Mouse (Mus musculus) colon, adult 2 months (tissue): ENCODE results near the gene Cers1. TPM values are rescaled to one million over a fixed set of nuclear protein-coding genes. Genes with fewer than 3 reads are reported as not detected.

ENCODE experiments used
- polyA plus RNA-seq: library from polyadenylated mRNA; depleted of rRNA; stranded (reverse); fragments of >200 nt; gene quantifications from 2 replicates; pipeline ENCODE4 v1.2.3, GENCODE M21; 2012; rRNA removed

Cers1 gene
- polyA plus RNA-seq: 1.2 and 1.3 TPM in 2 replicates

GRCm38 (mm10) chr8:70315624-70316510 lies at the start of gene Cers1:
TSS of gene Cers1 (plus strand) at chr8:70315775.

GRCm38 (mm10) chr8:70282603-70283135 lies 32.9 kb upstream of the Cers1 start, which contains the start of gene Homer3:
TSS of gene Homer3 (plus strand) at chr8:70282827.

GRCm38 (mm10) chr8:70302358-70302890 lies 13.2 kb upstream of the Cers1 start, which contains the start of the genes Ddx49 and Cope:
TSS of gene Ddx49 (minus strand) at chr8:70302489.
TSS of gene Cope (plus strand) at chr8:70302518.

GRCm38 (mm10) chr8:70329124-70329834 lies 13.7 kb downstream of the Cers1 start, which contains the start of gene Gdf1:
TSS of gene Gdf1 (plus strand) at chr8:70329817.

GRCm38 (mm10) chr8:70353194-70353817 lies 37.7 kb downstream of the Cers1 start, which contains the start of gene Upf1:
TSS of gene Upf1 (minus strand) at chr8:70353278.

GRCm38 (mm10) chr8:70373397-70374317 lies 58.1 kb downstream of the Cers1 start, which contains the start of gene Comp:
TSS of gene Comp (plus strand) at chr8:70373558.

Other genes starting within 250 kb of the Cers1 start
- 39.3 and 82.7 TPM in 2 replicates for gene Tm6sf2, start 242.9 kb upstream of the Cers1 start, polyA plus RNA-seq
- 0.93 and 2.4 TPM in 2 replicates for gene Hapln4, start 232.3 kb upstream of the Cers1 start, polyA plus RNA-seq
- 0.09 and 0.15 TPM in 2 replicates for gene Ncan, start 194.9 kb upstream of the Cers1 start, polyA plus RNA-seq
- gene Nr2c2ap, start 184.4 kb upstream of the Cers1 start, polyA plus RNA-seq: 11.2 and 15.2 TPM in 2 replicates
- 39.1 and 40.5 TPM in 2 replicates for gene Rfxank, start 176.6 kb upstream of the Cers1 start, polyA plus RNA-seq
- 87.7 and 91.9 TPM in 2 replicates for gene Borcs8, start 176.3 kb upstream of the Cers1 start, polyA plus RNA-seq
- gene Mef2b, start 176.1 kb upstream of the Cers1 start, polyA plus RNA-seq: 0.36 and 0.67 TPM in 2 replicates
- gene Tmem161a, start 143.4 kb upstream of the Cers1 start, polyA plus RNA-seq: 132 and 143 TPM in 2 replicates
- gene Slc25a42, start 103.5 kb upstream of the Cers1 start, polyA plus RNA-seq: 23.6 and 29.4 TPM in 2 replicates
- gene Sugp2, start 81.5 kb upstream of the Cers1 start, polyA plus RNA-seq: 24.7 and 26.6 TPM in 2 replicates
- gene Armc6, start 81.3 kb upstream of the Cers1 start, polyA plus RNA-seq: 18.5 and 20.5 TPM in 2 replicates
- 14.8 and 15.3 TPM in 2 replicates for gene Homer3, start 32.9 kb upstream of the Cers1 start, polyA plus RNA-seq
- gene Ddx49, start 13.3 kb upstream of the Cers1 start, polyA plus RNA-seq: 50.8 and 53.9 TPM in 2 replicates
- 567 and 576 TPM in 2 replicates for gene Cope, start 13.3 kb upstream of the Cers1 start, polyA plus RNA-seq
- gene Gdf1, start 14.0 kb downstream of the Cers1 start, polyA plus RNA-seq: 1.4 and 2.2 TPM in 2 replicates
- gene Upf1, start 37.5 kb downstream of the Cers1 start, polyA plus RNA-seq: 39.4 and 51.9 TPM in 2 replicates
- 0.34 and 1.3 TPM in 2 replicates for gene Comp, start 57.8 kb downstream of the Cers1 start, polyA plus RNA-seq
- gene Crtc1, start 123.8 kb downstream of the Cers1 start, polyA plus RNA-seq: 18.2 and 20.8 TPM in 2 replicates
- gene Klhl26, start 161.2 kb downstream of the Cers1 start, polyA plus RNA-seq: 56.4 and 63.2 TPM in 2 replicates
- gene Tmem59l, start 171.6 kb downstream of the Cers1 start, polyA plus RNA-seq: 4.8 TPM in 2 replicates
- 4.5 and 6.0 TPM in 2 replicates for gene Crlf1, start 177.4 kb downstream of the Cers1 start, polyA plus RNA-seq
- 161 and 243 TPM in 2 replicates for gene Rex1bd, start 191.0 kb downstream of the Cers1 start, polyA plus RNA-seq
- 633 and 1,054 TPM in 2 replicates for gene Uba52, start 195.0 kb downstream of the Cers1 start, polyA plus RNA-seq
- gene Fkbp8, start 211.9 kb downstream of the Cers1 start, polyA plus RNA-seq: 577 and 594 TPM in 2 replicates
- 59.9 and 67.3 TPM in 2 replicates for gene Kxd1, start 212.2 kb downstream of the Cers1 start, polyA plus RNA-seq
- gene Ell, start 223.7 kb downstream of the Cers1 start, polyA plus RNA-seq: 35.1 and 39.9 TPM in 2 replicates